Mouse (Mus musculus): ENCODE results near the gene Epas1. TPM values are rescaled to one million over a fixed set of nuclear protein-coding genes. Genes with fewer than 3 reads are reported as not detected.
A peak's percentile ranks its signal among the peaks of the same experiment; 100 is the strongest.

Gene Epas1
- total RNA-seq, 2 experiments from 2014 or later = 239 to 306 TPM

DNA sequence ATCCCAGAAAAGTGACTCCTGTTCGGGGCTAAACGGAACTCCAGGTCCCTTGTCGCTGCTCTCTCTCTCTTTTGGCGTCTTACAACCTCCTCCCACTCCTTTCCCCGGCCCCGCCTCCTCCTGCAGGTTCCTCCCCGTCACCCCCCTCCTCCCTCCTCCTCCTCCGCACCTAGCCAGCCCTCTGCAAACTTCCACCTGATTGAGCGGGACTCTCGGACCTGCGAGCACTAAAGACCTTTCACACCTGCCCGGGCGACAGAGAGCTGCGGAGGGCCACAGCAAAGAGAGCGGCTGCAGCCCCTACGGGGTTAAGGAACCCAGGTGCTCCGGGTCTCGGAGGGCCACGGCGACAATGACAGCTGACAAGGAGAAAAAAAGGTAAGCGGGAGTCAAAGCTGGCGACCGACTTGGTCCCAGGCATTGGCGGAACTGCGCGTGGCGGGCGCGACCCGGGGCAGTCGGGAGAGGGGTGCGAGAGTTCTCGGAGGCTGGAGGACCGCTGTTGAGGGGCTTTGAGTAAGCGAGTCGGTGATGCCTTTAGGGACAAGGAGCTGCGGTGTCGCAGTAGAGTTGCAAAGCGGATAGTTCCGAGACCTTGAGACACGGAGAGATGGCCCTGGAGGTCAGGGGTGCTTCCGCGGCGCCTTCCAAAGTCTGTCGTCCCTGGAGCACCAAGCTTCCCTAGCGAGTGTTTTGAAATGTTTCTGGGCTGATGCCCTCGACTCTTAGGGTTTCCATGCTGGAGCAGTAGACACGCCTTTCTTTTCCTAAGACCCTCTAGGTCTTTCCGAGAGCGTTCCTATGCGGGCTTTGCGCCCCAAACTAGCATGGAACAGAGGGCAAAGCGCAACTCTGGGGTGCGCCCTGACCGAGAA lies 668 bp downstream of the Epas1 start:
- intact Hi-C loops (cut with DNase I) = loop anchor here (1.0 to 10.0 kb wide), 9 partner anchors 21 to 589 kb away; partner anchors contain the start of gene Prkce
- peak; percentile 73 to 74 for DNase-seq

DNA sequence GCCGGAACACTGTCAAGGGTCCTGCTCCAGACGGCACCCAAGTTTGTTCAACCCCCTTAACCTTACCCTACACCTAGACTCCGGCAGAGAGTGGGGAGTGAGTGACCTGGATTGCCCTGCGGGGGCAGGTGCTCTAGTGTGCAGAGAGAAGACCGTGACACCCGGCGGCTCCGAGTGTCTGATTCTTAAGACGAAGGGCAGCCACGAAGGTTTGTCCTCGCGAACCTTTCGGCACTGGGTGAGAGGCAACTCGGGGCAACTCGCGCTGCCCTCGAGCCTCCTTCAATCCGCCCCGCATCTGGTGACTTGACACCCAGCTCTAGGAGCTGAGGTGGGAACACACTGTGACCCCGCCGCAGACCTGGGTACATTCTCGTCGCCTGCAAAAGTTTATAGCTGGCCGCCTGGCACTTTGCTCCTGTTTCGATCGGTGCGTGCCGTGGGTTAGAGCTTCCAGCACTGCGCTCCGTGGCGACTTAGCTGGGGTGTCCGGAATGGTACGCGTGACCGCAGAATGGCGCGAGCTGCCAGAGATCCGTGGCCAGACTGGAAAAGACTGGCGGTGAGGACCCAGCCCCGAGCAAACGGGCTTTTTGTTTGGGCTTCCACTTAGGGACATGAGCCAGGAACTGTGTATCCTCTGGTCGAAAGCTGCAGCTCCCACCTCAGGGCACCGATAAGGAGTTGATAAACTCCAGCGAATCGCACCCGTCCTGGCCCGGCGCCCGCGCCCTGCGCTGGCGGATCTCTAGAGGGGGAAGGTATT lies 1.5 kb downstream of the Epas1 start:
- DNase-seq = peak; percentile 75 to 79
- intact Hi-C loops (cut with DNase I) = loop anchor here (1.0 to 10.0 kb wide), 7 partner anchors 30 to 590 kb away; partner anchors contain the start of gene Prkce

DNA sequence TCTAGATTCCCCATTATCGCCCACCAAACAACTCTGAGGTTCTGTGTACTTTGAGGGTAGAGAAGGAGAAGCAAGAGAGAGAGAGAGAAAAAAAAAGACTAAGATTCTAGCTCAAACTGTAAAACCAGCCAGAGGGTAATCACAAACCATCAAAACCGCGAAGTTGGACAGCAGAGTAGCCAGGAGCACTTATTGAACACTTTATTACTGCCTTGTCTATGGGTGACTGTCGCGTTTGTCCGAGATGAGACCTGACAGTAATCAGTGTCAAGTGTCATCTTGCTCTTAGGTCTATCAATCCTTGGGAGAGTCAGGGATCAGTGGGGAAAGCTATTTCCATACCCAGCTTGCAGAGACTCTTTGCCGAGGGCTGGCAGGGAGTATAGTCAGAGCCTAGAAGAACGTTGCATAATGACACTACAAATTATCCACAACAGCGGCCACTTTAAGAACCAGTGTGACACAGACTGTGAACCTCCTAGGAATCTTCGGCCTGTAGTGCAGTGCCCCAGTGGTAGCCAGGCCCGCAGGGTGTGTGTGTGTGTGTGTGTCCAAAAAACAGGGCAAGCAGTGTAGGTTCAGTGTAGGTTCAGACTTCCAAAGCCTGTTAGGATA lies 2.2 kb downstream of the Epas1 start:
- DNase-seq = no peak
- intact Hi-C loops (cut with DNase I) = loop anchor here (2.0 to 10.0 kb wide), 4 partner anchors 17 to 591 kb away; partner anchors contain the start of gene Prkce

DNA sequence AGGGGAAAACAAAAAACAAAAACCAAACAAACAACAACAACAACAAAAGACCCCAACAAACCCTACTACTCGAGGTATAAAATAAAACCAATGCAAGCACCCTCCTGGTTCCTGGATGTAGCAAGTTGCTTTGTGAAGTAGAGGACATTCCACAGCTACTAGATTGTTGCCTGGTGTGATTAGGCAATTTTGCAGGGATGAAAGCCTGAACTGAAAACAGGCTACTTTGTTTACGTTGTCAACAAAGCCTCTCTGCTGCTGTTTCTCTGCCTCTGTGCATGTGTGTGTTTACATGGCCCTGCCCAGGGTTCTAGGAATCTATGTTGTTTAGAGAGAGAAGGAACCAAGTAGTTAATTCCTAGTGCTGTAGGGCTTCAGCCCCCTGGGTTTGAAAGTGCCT lies 4.1 kb downstream of the Epas1 start:
- intact Hi-C loops (cut with DNase I) = loop anchor here (2.0 to 10.0 kb wide), 2 partner anchors 15 to 593 kb away; partner anchors contain the start of gene Prkce
- DNase-seq = no peak

DNA sequence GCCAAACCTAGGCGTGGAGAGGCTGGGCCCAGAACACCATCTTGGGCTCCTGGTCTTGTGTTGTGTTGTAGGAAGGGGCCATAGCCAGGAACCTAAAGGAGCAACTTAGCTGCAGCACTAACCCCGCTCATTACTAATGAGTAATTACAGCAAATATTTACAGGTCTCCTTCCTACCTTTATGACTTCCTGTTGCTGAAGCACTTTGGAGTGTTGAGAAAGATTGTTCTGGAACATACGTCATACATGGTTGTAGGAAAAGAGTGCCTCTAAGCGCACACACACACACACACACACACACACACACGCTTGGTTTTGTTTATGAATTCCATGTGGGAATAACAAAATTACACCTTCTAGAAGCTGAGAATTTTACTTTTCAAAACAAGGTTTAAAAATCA lies 8.4 kb downstream of the Epas1 start:
- intact Hi-C loops (cut with DNase I) = no loop called here
- DNase-seq = no peak

DNA sequence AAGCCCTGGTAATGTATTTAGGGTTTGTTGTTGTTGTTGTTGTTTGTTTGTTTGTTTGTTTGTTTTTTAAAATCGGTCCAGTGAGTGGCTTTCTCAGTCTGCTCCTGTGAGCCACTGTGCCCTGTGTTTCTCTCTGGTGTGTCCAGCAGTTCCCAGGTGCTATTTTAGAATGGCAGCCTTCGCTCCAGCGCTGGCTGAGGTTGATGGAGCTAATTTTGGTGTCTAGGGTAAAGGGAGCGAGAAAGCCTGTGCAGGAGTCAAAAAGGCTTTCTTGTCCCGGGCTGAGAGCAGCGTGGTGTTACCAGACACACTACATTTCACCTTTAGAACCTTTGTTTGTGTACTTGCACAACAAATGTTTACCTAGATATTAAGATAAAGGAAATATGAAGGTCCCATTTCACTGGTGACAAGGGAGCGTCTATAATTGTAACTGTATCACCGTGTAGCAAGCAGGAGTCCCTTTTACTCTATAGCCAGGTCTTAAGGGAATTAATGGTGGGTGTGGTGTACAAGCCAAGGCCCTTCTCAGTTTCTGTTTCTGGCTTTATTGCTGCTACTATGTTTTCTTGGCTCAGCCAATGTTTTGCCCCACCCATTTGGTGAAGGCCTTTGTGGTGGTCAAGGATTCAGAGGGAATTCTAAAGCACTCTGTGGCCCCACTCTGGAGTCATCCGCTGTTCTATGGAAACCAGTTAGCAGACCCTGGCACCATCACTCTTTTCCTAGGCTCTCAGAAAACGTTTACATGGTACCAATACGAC lies 9.2 kb downstream of the Epas1 start:
- DNase-seq = no peak
- intact Hi-C loops (cut with DNase I) = no loop called here

DNA sequence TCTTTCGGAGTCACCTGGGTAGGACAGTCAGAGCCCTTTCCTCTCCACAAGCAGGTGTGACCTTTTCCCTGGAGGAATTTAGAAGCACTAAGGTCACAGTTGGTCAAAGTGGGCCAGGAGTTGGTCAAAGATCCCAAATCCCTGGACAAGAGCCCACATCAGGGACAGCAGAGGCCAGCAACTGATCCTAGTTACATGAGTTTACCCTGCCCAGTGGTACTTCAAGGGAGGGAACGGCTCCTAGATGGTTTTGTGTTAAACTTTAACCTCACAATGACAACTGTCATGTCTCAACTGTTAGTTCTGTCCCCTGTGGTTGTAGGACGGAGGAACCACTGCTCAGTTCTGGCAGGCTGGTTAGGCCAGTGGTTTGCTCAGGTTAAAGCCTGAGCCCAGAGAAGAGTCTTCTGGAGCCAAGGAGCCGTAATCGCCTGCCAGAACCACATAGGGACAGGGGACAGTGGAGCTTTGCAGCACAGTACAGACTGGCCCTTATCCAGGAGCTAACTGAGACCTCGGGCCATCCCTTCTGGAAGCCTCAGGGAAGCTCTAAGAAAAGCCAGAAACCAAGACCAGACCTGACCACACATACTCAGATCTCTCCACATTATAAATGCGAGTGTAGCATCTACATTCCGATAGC lies 12.4 kb downstream of the Epas1 start:
- intact Hi-C loops (cut with DNase I) = no loop called here
- DNase-seq = no peak

DNA sequence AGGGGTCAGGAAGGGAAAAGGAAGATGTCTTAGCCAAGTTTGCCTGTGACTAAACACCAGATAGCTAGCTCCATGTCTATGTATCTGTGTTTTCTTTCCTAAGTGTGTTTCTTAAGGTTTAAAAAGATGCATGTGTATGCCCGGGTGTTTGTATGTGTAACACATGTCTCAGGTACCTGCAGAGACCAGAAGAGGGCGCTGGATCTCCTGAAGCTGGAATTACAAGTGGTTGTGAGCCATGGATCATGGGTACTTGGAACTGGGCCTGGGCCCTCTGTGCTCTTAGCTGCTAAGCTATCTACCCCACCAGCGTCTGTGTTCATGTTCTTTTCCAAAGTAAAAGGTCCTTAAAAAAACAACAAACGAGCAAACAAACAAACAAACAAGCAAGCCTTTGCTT lies 12.9 kb downstream of the Epas1 start:
- intact Hi-C loops (cut with DNase I) = no loop called here
- no peak for DNase-seq

DNA sequence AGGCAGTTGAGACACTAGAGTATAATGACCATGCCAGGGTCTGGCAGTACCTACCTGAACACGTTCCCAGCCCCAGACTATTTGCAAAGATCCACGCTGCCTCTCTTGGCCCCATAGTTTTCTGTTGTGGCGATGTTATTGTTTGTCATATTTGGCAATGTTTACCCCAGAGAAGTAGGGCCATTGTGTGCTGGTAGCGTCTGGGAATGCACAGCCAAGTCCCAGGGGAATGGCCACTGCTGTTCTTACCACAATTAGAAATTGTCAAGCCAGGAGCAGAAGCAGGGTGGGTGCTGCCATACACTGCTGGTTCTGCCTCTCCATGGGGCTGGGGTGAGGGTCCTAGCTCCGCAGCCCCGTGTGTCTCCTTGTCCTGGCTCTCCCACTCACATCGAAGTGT lies 15.1 kb downstream of the Epas1 start:
- intact Hi-C loops (cut with DNase I) = no loop called here
- no peak for DNase-seq

DNA sequence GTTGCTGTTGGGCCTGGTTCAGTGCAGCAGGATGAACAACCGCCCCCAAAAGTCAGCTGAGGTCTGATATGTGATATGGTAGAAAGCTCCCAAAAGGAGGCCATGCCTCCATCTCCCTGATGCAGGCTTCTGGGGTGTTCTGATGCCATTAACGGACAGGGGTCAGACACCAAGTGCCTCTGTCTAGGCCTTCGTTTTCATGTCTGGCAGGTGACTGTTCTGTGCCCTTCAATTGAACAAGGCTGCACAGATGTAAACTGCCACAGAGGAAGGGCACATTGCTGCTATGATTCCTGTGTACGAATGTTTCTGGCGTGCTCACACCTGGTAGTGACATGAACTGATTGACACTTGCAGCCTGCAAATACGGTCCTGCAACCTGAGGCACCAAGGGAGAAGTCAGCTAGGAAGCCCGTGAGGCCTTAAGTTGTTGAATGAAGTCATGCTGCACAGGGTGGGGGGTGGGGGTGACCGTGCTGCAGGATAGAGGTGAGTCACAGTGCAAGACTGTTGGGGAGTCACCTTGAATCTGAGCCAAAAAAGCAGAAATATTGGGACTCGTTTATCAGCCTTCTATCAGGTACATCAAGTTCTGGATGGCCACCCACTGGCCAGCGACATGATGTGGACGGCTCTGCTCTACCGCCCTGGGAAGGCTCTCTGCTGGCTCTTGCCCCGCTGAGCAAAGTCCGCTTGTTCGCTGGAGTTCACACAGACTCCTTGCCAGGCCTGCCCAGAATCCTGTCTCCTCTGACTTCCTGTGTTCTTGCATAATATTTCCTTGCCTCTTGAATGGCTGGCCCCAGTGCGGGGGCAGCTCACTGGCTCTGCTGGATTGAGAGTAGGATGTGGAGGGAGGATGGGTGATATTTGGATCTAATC lies 16.1 kb downstream of the Epas1 start:
- intact Hi-C loops (cut with DNase I) = loop anchor here (1.0 kb wide), 1 partner anchor 32 kb away; no protein-coding TSS in a partner anchor
- peak; percentile 78 to 85 for DNase-seq

DNA sequence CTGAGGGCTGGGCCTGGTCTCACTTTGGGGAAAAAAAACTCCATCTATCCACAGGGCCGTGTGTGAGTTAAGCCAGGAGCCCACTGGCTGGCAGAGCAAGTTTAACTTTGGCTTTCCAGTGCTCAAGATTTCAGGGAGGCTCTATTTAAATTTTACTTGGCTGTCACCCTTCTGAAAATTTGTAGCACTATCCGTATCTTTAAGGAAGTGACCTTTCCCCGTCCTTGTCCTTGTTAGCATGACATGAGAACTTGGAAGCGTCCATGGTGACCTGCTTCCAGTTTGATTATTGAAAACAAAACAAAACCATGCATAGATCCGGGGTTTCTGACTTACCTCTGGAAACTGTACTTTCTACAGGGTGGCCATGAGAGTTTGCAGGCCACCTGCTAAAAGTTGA lies 17.3 kb downstream of the Epas1 start:
- DNase-seq = no peak
- intact Hi-C loops (cut with DNase I) = loop anchor here (1.0 kb wide), 1 partner anchor 30 kb away; no protein-coding TSS in a partner anchor

DNA sequence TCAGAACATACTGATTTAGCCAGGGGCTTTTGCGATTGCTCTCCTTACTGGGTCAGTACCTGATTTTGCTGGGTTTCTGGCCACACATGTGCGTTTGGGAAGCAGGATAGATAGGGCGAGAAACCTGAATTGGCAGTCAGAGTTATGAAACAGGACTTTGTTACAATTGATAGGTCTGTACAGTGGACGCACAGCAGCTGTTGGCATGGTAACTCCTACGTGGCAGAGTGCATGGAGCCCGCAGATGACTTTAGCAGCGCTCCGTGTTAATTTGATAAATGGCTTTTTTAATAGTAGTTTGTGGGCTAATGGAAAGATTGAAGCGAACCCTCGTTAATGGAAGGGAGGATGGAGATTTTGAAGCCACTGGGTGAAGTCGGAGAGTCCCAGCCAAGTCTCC lies 18.5 kb downstream of the Epas1 start:
- no peak for DNase-seq
- intact Hi-C loops (cut with DNase I) = loop anchor here (2.0 kb wide), 1 partner anchor 15 kb away; no protein-coding TSS in a partner anchor

DNA sequence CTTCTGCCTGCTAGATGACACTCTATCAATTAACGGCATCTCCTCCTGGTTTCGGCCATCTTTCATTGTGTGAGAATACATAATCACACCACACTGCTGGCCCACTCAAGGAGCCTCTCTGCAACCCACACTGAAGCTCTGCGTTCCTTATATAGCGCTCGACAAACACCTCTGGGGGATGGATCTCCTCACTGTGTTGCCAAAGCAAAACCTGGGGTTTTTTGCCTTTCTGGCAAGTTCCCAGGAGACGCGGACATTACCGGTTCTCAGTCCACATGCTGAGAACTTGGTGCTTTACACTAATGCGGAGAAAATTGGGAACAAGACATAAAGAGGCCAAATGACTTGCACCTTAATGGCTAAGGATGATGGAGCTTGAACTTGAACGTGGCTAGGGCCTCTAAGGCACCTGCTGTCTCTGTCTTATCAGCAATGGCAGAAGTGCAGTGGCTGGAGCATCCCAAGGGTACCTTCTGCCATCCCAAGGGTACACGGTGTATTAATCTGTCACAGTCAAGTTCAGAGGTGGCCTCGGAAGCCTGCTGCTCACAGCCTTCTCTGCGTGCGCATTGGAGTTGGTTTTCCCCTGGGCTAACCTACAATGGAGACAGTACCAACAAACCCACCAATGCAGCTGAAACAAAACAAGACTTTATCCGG lies 19.6 kb downstream of the Epas1 start:
- intact Hi-C loops (cut with DNase I) = loop anchor here (2.0 kb wide), 1 partner anchor 16 kb away; no protein-coding TSS in a partner anchor
- DNase-seq = no peak

DNA sequence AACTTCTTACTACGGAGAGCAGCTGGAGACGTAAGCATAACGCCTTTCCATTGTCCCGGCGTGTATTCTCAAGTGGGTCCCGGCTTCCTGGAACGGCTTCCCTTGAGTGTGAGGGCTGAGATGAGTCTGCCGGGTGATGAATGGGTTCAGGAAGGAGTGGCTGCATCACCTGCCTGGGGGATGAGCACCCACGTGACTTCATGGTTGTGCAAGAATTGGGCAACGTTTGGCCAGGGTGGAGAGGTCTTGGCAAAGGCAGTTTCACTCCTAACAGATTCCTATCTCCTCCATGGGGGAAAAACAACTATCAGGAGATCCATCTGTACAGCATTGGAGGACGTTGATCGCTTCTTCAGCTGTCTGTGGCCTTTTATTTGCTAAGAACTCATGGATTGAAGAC lies 23.0 kb downstream of the Epas1 start:
- no peak for DNase-seq
- intact Hi-C loops (cut with DNase I) = no loop called here

DNA sequence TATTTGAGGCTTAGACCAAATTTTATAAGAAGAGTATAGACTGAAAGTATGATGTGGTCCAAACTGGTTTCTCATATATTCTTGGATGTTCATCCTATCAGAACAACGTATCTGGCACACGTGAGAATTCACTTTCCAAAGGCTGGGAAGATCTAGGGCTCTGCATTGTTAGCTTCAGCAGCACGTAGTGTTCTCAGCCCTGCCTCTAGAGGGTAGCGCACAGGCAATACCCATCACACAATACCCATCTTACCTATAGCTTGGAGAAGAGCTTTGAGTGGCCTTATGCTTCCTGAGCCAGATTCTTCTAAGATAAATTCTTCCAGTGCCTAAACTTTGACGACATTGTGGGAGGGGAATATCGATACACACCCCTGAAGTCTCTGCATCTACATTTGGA lies 24.6 kb downstream of the Epas1 start:
- intact Hi-C loops (cut with DNase I) = no loop called here

DNA sequence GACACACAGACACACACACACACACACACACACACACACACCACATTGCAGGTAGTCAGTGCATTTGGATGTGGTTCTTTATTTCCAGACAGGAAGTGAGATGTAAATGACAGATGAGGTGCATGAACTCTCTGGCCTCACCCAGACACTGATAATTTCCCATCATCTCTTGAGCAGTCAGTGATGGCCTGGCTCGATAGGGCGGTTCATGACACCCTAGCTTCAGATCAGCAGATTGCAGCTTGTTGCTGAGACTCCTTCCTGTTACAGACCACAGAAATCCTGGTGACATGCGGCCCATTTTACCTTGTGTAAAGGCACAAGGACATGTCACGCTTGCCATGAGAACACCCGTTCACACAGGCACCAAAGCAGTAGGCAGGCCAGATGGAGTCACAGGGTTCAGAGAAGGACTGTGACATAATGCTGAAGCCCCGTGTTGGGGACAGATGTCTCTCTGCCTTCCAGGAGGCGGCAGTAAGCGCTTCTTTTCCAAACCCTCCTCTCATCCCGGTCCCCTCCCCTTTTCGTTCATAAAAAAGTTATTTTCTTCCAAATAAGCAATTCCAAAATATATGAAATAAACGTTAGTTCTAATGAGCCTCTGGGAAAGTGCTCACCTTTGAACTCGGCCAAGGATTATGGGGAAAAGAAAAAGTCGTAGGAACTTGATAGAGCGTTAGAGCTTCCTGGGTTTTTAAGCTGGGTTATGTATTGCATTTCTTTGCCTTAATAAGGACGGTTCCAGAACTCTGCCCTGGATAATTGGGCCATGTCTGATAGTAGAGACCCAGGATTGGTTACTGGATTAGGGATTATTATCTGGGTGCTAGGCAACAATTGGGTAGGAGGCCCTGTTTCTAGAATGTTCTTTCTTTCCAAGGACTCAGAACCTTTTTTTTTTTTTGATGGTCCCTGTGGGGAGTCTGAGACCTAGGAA lies 26.0 kb downstream of the Epas1 start:
- no peak for DNase-seq
- intact Hi-C loops (cut with DNase I) = no loop called here

More for the DNA sequence above, 24.6 kb downstream of the Epas1 start:
- DNase-seq = no peak
